In the genomic region with DNA sequence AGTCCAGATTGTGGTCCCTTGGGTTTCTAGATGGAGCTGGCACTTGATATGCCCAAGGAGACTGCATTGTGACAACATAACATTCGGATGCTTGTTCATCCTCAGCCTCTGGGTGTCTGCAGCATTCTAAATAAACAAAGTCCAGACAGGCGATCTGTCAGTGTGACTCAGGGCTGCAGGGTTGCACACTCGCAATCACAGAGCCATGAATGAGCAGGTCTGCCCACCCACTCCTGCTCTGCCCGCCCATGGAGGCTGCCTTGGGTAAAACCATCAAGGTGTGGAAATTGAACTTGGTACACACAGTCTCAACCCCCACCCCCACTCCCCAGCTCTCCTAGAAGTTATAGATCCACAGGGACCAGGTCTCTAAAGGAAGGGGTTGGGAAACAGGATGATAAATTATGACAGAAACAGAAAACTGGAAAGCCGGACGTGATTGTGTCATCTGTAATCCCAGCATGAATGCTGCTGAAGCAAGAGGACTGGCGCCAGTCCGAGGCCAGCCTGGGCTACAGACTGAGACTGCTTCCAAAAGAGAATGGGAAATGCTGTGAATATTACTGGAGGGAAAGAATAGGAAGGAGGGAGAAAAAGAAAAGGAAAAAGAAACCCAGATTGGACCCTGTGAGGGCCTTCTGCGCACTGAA, we compare ENCODE assay signal across 16 mouse cellular contexts.
A peak's percentile ranks its signal among the peaks of the same experiment; 100 is the strongest.
DNase-seq lines count a peak whose midpoint lies in the region; ATAC-seq lines count a peak whose summit lies in the region.
"Had no signal": no experiment of that assay in that cellular context is flagged by ENCODE, and none has a peak within 500 bp of the region (broad histone marks: within the 10 kb centered on the region; RNA-seq: fewer than 3 reads in every experiment).

No protein-coding gene starts in this region.

- H3K4me3 ChIP-seq in midbrain, embryonic 11.5 days (ENCODE audit: low read depth, low read length): no peak overlapping the region
- H3K4me3 ChIP-seq in midbrain, embryonic 13.5 days (replicated peaks): no peak overlapping the region
- H3K4me3 ChIP-seq: embryonic facial prominence, embryonic 13.5 days; erythroblast, embryonic 14.5 days; forebrain, embryonic 13.5 days; heart, embryonic 10.5 days; limb, embryonic 15.5 days had no signal

- H3K36me3 ChIP-seq in midbrain, embryonic 11.5 days (ENCODE audit: control insufficient read depth, insufficient read depth, low read length): no peaks in the 10 kb centered on the region
- H3K36me3 ChIP-seq in midbrain, embryonic 13.5 days: no peaks in the 10 kb centered on the region
- H3K36me3 ChIP-seq: embryonic facial prominence, embryonic 13.5 days; heart, embryonic 10.5 days; limb, embryonic 15.5 days had no signal

- ATAC-seq in midbrain, embryonic 11.5 days (ENCODE audit: low FRiP score): no peak
- ATAC-seq in midbrain, embryonic 13.5 days: no peak
- ATAC-seq: intestine, embryonic 16.5 days had no signal

- no peak overlapping the region for H3K4me2 ChIP-seq in midbrain, embryonic 11.5 days
- H3K4me2 ChIP-seq in midbrain, embryonic 13.5 days (replicated peaks): no peak overlapping the region
- H3K4me2 ChIP-seq: embryonic facial prominence, embryonic 13.5 days; forebrain, embryonic 13.5 days; limb, embryonic 15.5 days; lung, embryonic 14.5 days had no signal

- H3K4me1 ChIP-seq in midbrain, embryonic 11.5 days (ENCODE audit: control insufficient read depth, insufficient read depth, low read length): no peaks in the 10 kb centered on the region
- H3K4me1 ChIP-seq in midbrain, embryonic 13.5 days (replicated peaks): 0 out of 2 replicates have a peak, but pooled peaks cover 6% of the 10 kb centered on the region
- H3K4me1 ChIP-seq: forebrain, embryonic 13.5 days; heart, embryonic 10.5 days had no signal

- no peak overlapping the region for H3K27ac ChIP-seq in midbrain, embryonic 11.5 days (ENCODE audit: low read depth, low read length)
- H3K27ac ChIP-seq in midbrain, embryonic 13.5 days: no peak overlapping the region
- H3K27ac ChIP-seq: embryonic facial prominence, embryonic 13.5 days; forebrain, embryonic 13.5 days; heart, embryonic 10.5 days; hindbrain, postnatal 0 days; limb, embryonic 15.5 days; liver, embryonic 14.5 days had no signal

- no peaks in the 10 kb centered on the region for H3K27me3 ChIP-seq in midbrain, embryonic 11.5 days (ENCODE audit: control insufficient read depth, insufficient read depth, low read length)
- no peaks in the 10 kb centered on the region for H3K27me3 ChIP-seq in midbrain, embryonic 13.5 days

- H3K9me3 ChIP-seq in midbrain, embryonic 11.5 days (ENCODE audit: control insufficient read depth, low read length): no peaks in the 10 kb centered on the region
- no peaks in the 10 kb centered on the region for H3K9me3 ChIP-seq in midbrain, embryonic 13.5 days
- H3K9me3 ChIP-seq: embryonic facial prominence, embryonic 13.5 days; forebrain, embryonic 13.5 days; heart, embryonic 10.5 days; limb, embryonic 15.5 days had no signal

- 82% methylated on average over 9 of the region's 9 CpGs for WGBS in midbrain, embryonic 11.5 days
- 74% methylated on average over 9 of the region's 9 CpGs for WGBS in midbrain, embryonic 13.5 days

- peak; percentile 73 for DNase-seq in midbrain, embryonic 11.5 days (ENCODE audit: low spot score, missing footprints)
- DNase-seq in adrenal gland, adult 8-10 months: peak; percentile 6
- DNase-seq in fat pad, adult 2 months (ENCODE audit: extremely low read depth, low read depth, low spot score): peak; percentile 36
- DNase-seq in thymus, postnatal 36 days: no peak
- no peak for DNase-seq in retina, embryonic 14.5 days (ENCODE audit: low spot score)
- DNase-seq in spleen, postnatal 14 days (ENCODE audit: low spot score in 2 of 2): no peak

- H3K9ac ChIP-seq in midbrain, embryonic 11.5 days (ENCODE audit: low read length): no peak overlapping the region
- no peak overlapping the region for H3K9ac ChIP-seq in midbrain, embryonic 13.5 days (replicated peaks)
- H3K9ac ChIP-seq: embryonic facial prominence, embryonic 13.5 days; forebrain, embryonic 13.5 days; limb, embryonic 15.5 days; liver, embryonic 14.5 days; lung, embryonic 14.5 days had no signal

Comparison
In these comparisons a context has a peak if more than half of its experiments do, and no peak if none do; other contexts are left out.
1. DNase-seq: peak in midbrain, embryonic 11.5 days (single experiment), adrenal gland, adult 8-10 months (single experiment) and fat pad, adult 2 months (single experiment); none in thymus, postnatal 36 days (0 of 2), retina, embryonic 14.5 days (single experiment) and spleen, postnatal 14 days (0 of 2).